Comparison of ENCODE assay signal across 12 mouse cellular contexts in genomic region chr11:102656326-102656926, GRCm38 (mm10). TPM values are rescaled to one million over a fixed set of nuclear protein-coding genes. Genes with fewer than 3 reads are reported as not detected.
DNase-seq lines count a peak whose midpoint lies in the region; ATAC-seq and TF ChIP-seq lines count a peak whose summit lies in the region.
"Had no signal": no experiment of that assay in that cellular context is flagged by ENCODE, and none has a peak within 500 bp of the region (broad histone marks: within the 10 kb centered on the region; RNA-seq: fewer than 3 reads in every experiment).

No protein-coding gene starts in this region.

- no peak overlapping the region for H3K9ac ChIP-seq in hindbrain, postnatal 0 days (replicated peaks; ENCODE audit: low read length)
- H3K9ac ChIP-seq in hindbrain, embryonic 16.5 days (ENCODE audit: low read depth, low read length), result no peak overlapping the region

- no peaks in the 10 kb centered on the region for H3K4me1 ChIP-seq in hindbrain, postnatal 0 days (ENCODE audit: insufficient read depth, low read length)
- no peaks in the 10 kb centered on the region for H3K4me1 ChIP-seq in hindbrain, embryonic 16.5 days (ENCODE audit: control insufficient read depth, insufficient read depth, low read depth, low read length)

- H3K27ac ChIP-seq in hindbrain, postnatal 0 days, result no peak overlapping the region
- H3K27ac ChIP-seq in hindbrain, embryonic 16.5 days (ENCODE audit: low read depth, low read length), result no peak overlapping the region
- H3K27ac ChIP-seq: heart, embryonic 10.5 days had no signal

- peak; percentile 72 for DNase-seq in hindbrain, postnatal 0 days (ENCODE audit: low spot score)
- DNase-seq in 3134 (ENCODE audit: extremely low read depth, insufficient read length, low spot score) (peak; percentile 53), A20 (ENCODE audit: low read depth, low spot score) (peak; percentile 30)
- no peak for DNase-seq in urinary bladder, adult 2 months (ENCODE audit: low spot score)
- DNase-seq in kidney, postnatal 25 days, result no peak
- no peak for DNase-seq in thymus, postnatal 4 days
- DNase-seq: kidney, adult 11 months; spleen, adult 18-20 months had no signal

- no peaks in the 10 kb centered on the region for H3K27me3 ChIP-seq in hindbrain, postnatal 0 days (ENCODE audit: insufficient read depth, low read length)
- H3K27me3 ChIP-seq in hindbrain, embryonic 16.5 days (replicated peaks; ENCODE audit: control insufficient read depth, insufficient read depth, low read length), result no peaks in the 10 kb centered on the region

- no peak for ATAC-seq in hindbrain, postnatal 0 days
- ATAC-seq in hindbrain, embryonic 16.5 days, result no peak
- ATAC-seq in hematopoietic stem cell, adult 5-6 weeks (replicated peaks in 1 of 2; ENCODE audit: insufficient read depth in 1 of 2, low FRiP score in 2 of 2, low TSS enrichment in 1 of 2, low read depth in 1 of 2, poor library complexity in 2 of 2, severe bottlenecking in 2 of 2), result peak; percentile 39 to 46; a peak in 2 of 4 replicates
- ATAC-seq: forebrain, embryonic 16.5 days had no signal

- H3K9me3 ChIP-seq in hindbrain, postnatal 0 days (ENCODE audit: low read length), result no peaks in the 10 kb centered on the region
- no peaks in the 10 kb centered on the region for H3K9me3 ChIP-seq in hindbrain, embryonic 16.5 days (ENCODE audit: control insufficient read depth, low read length)
- H3K9me3 ChIP-seq: heart, embryonic 10.5 days had no signal

- no peaks in the 10 kb centered on the region for H3K36me3 ChIP-seq in hindbrain, postnatal 0 days (ENCODE audit: insufficient read depth, low read length)
- no peaks in the 10 kb centered on the region for H3K36me3 ChIP-seq in hindbrain, embryonic 16.5 days (ENCODE audit: control insufficient read depth, insufficient read depth, low read length)
- H3K36me3 ChIP-seq: heart, embryonic 10.5 days had no signal

- no peak overlapping the region for H3K4me3 ChIP-seq in hindbrain, postnatal 0 days (ENCODE audit: low read length)
- H3K4me3 ChIP-seq in hindbrain, embryonic 16.5 days (ENCODE audit: low read length), result no peak overlapping the region
- H3K4me3 ChIP-seq: heart, embryonic 10.5 days had no signal

- peak; percentile 73 for TF ChIP-seq CTCF in hindbrain, postnatal 0 days (IDR thresholded peaks at IDR 0.05; ENCODE audit: low read depth)

- no peak overlapping the region for H3K4me2 ChIP-seq in hindbrain, postnatal 0 days (ENCODE audit: low read depth, low read length)
- no peak overlapping the region for H3K4me2 ChIP-seq in hindbrain, embryonic 16.5 days (ENCODE audit: low read length)

- WGBS in hindbrain, postnatal 0 days, result 17% methylated on average over 4 of the region's 4 CpGs
- 25% methylated on average over 4 of the region's 4 CpGs for WGBS in hindbrain, embryonic 16.5 days

RNA-seq across cellular contexts. Expression of gene Meioc, which starts 7.1 kb away (rescaled TPM):
- 0.65 TPM in 1 of 2 replicates, not detected in the other for total RNA-seq in hindbrain, postnatal 0 days (2014; rRNA removed)
- 0.24 and 0.32 TPM in 2 replicates for polyA plus RNA-seq in hindbrain, postnatal 0 days (2015; fragmentation: Nextera tagmentation; extraction: Ambion mirVana)
- 0.15 and 0.17 TPM in 2 replicates for polyA plus RNA-seq in hindbrain, embryonic 16.5 days (2015; fragmentation: Nextera tagmentation; extraction: Ambion mirVana)
- total RNA-seq in hematopoietic stem cell, adult 5-6 weeks (2017), result not detected in 2 replicates
- polyA plus RNA-seq in urinary bladder, adult 2 months (2012; rRNA removed), result 0.04 and 0.09 TPM in 2 replicates

RNA-seq across cellular contexts. Expression of gene Ccdc43, which starts 41.2 kb away (rescaled TPM):
- 16.6 and 22.5 TPM in 2 replicates for total RNA-seq in hindbrain, postnatal 0 days (2014; rRNA removed)
- 28.1 and 30.7 TPM in 2 replicates for polyA plus RNA-seq in hindbrain, postnatal 0 days (2015; fragmentation: Nextera tagmentation; extraction: Ambion mirVana)
- 33.3 and 34.8 TPM in 2 replicates for polyA plus RNA-seq in hindbrain, embryonic 16.5 days (2015; fragmentation: Nextera tagmentation; extraction: Ambion mirVana)
- total RNA-seq in hematopoietic stem cell, adult 5-6 weeks (2017), result 46.5 and 51.1 TPM in 2 replicates
- polyA plus RNA-seq in urinary bladder, adult 2 months (2012; rRNA removed), result 17.3 and 17.8 TPM in 2 replicates

RNA-seq across cellular contexts. Expression of gene Fzd2, which starts 52.2 kb away (rescaled TPM):
- 31.7 and 34.5 TPM in 2 replicates for total RNA-seq in hindbrain, postnatal 0 days (2014; rRNA removed)
- polyA plus RNA-seq in hindbrain, postnatal 0 days (2015; fragmentation: Nextera tagmentation; extraction: Ambion mirVana), result 6.0 and 6.5 TPM in 2 replicates
- polyA plus RNA-seq in hindbrain, embryonic 16.5 days (2015; fragmentation: Nextera tagmentation; extraction: Ambion mirVana), result 6.0 and 6.7 TPM in 2 replicates
- 0.19 TPM in 1 of 2 replicates, not detected in the other for total RNA-seq in hematopoietic stem cell, adult 5-6 weeks (2017)
- polyA plus RNA-seq in urinary bladder, adult 2 months (2012; rRNA removed), result 53.7 and 54.9 TPM in 2 replicates

Comparison
In these comparisons a context has a peak if more than half of its experiments do, and no peak if none do; other contexts are left out.
1. ATAC-seq: peak in hematopoietic stem cell, adult 5-6 weeks (2 of 2); none in hindbrain, postnatal 0 days (single experiment) and hindbrain, embryonic 16.5 days (single experiment).
2. DNase-seq: peak in hindbrain, postnatal 0 days (single experiment), 3134 (single experiment) and A20 (single experiment); none in urinary bladder, adult 2 months (single experiment), kidney, postnatal 25 days (0 of 2) and thymus, postnatal 4 days (single experiment).